Mouse (Mus musculus) liver, adult (tissue): ENCODE measurements at regions not wholly inside any gene's neighbourhood (a gene's known extent, or its start where the extent isn't known, plus 50 kb on each side); places are given as distances from the start of the nearest gene placed in this dataset.

Source experiments
- GATA4 ChIP-seq: IDR thresholded peaks from 2 replicates; pipeline ENCODE4 v1.6.1; 2014; ENCODE audit warnings: mild to moderate bottlenecking, low read length; ENCODE audit not compliant: insufficient replicate concordance

DNA sequence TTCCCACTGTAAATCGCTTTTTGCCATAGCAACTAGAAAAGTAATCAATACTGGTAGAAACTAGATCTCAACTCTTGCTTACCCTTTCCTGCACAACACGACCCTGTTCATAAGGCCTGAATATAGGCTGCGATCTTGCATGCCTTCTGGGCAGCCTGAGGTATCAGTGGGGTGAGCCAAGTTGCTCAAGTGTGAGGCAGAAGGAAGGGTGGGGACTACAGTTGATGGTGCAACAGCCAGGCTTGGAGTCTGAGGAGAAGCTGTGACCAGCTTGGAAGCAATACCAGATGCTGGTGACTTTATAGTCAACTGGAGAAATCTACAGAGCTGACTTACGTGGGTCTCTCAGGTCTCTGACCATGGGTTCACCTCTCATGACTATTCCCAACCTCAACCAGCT is 123.3 kb downstream of the Bcl2l11 start:
- TF ChIP-seq GATA4: no peak

DNA sequence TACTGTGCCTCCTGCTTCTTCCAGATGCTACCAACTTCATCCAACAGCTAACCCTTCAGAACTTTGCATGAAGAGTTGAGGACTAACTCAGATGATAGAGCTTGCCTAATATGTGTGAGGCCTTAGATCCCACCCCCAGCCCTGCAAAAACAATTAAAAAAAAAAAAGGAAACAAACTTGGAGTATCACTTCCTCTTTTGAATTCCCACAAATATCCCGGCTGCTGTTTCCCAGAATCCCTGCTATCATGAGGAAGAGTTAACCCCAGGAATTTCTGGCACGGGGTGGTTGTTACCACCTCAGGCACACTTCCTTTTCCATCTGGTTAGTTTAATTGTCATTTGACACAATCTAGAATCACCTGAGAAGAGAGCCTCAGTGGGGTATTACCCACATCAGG is 123.8 kb downstream of the Bcl2l11 start:
- TF ChIP-seq GATA4: no peak

DNA sequence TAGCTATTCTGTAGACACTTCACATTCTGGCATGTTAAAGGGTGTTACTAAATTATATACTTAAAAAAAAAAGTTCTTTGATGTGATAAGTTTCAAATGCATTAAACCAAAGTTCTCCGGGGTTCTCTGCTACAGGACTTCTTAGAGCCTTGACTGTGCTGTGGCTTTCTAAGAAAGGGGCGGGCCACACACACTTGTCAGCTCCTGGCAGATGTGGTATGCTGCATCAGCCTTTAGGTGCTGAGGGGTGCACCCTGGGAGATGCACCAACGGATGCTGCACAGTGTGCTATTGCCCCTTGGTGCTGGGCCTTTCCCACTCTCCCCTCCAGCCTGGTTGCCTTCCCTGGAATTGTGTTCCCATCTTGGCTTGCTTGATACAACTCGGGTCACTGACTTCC is 125.0 kb downstream of the Bcl2l11 start:
- TF ChIP-seq GATA4: no peak

DNA sequence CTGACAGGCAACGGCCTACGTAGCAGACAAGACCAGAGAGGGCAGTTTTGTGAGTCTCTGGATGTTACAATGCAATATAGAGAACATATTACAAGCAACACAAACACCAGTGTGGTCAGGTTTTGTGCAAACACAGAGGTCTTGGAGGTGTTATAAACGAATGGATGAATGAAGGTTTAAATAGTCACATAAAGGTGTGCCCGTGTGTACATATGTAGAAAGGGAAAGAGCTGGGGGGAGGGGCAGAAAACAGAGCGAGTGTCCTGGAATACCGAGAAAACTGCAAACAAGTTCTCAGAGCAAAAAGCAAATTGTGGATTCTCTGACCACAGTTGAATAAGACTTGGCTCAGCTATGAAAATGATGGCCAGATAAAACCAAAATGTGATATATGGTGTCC is 130.8 kb downstream of the Bcl2l11 start:
- TF ChIP-seq GATA4: no peak

DNA sequence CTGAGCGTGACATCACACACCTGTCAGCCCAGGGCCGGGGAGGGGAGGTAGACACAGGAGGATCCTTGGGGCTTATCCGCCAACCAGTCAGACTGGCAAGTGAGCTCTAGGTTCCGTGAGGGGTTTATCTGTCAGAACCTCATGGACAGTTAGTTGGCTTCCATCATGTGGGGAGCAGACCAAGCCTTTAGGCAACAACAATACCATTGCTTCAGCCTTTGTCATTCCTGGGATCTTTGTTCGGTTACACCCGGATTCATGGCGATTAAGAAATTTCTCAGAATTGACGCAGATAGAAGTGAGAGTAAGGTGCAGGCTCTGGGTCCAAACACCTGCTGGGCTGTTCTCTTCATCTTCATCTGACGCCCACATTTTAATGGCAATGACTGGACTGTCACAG is 131.4 kb downstream of the Bcl2l11 start:
- no peak for TF ChIP-seq GATA4

DNA sequence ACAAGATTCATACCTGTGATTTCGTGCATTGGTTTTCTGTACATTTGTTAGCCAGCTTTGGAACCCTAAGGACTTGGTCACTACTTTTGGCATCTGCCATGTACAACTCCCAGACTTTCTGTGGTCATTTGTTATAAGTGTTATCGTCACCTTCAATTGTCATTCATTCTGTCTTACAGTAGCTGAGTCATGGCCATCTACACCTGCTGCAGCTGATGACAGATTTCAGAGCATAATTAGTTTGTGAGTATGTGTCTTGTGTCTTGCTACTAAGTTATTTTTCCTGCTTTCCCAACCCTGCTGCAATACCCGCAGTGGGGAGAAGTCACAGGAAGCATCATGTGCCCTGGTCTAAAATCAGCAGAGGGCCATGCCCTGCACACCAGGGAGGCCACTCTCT is 138.0 kb downstream of the Bcl2l11 start:
- no peak for TF ChIP-seq GATA4

DNA sequence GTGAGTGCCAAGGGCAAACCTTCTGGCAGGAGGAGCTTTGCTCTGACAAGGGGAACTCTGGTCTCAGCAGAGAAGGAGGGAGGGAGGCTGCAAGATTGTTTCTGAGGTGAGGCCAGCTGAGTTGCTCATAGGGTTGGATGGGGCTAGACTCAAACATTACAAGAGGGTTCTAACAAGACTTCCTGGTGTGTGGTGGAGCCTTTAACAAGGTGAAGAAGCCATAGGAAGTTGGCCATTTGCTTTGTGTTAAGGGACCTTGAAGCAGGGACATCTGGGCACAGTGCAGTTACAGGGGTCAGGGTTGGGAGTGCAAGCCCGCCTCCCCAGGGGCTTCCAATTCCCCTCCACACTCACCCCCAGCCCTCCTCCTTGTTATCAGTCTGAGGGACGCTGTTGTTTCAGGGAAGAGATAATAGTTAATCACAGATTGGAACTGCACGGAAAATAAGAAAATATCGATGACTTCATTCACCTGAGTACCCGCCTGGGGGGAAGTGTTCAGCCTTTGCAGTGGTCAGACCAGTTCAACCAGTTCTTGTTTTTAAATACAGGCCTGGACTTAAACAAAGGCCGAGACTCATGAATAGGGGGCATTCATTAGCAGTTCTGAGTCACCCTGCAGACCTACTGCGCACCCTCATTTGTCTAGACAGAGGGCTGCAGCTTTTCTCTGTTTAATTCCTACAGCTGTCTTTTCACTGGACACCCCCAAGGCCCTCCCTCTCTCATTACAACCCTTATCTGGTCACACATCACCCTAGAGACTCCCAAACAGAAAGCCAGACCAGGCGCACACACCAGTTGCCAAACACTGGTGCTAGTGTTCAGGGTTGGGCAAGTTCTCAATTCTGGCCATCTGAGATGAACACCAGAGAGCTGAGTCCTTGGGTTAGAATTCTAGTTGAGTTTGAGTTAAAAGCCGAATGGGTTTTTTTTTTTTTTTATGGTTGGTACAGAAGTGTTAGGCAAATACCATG is 139.5 kb downstream of the Bcl2l11 start:
- no peak for TF ChIP-seq GATA4

DNA sequence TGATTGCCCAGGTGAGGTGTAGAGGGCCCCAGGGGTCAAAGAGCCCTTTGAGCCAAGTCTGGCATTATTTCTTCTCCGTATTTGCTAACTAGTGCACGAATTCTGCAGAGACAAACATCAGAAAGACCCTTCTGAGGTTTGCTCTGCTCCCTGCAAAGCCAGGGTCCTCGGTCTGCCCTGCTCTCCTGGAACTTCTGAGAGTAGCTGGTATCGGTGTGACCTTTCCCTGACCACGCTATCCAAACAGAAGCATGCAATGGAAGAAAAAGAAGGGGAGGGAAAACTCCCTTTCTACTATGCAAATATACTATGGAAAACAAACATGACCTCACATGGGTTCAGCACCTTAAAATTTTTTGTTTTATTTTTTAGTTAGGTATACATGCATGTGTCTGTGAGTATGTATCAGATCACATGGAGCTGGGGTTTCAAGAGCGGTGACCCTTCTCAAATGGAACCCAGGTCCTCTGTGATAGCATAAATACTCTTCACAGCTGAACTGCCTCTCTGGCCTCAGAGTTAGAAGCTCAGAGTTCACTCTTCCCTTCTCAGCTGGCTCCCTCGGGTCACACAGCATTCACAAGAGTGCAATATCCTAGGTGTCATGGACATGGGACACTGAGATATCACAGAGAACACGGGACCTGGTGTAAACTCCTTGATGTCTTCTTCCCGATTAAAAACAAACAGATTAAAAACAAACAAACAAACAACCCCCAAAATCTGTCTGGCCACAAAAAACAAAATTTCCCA is 144.7 kb downstream of the Bcl2l11 start:
- no peak for TF ChIP-seq GATA4

DNA sequence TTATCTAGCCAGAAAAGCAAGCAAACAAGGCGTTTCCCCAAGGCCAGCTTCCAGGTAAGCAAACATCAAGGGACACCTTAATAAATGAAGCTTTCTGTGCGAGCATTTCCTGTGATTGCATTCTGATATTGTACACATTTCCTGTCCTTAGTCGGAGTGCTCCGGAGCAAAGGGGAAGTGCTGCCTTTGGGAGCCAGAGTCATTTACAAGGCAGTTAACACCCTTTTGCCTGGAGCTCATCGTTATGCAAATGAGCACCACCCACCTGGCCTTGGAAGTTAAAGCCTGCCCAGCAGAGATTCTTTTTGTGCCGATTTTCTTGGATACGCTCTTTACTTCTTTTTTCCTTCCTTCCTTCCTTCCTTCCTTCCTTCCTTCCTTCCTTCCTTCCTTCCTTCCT is 147.0 kb downstream of the Bcl2l11 start:
- TF ChIP-seq GATA4: no peak

DNA sequence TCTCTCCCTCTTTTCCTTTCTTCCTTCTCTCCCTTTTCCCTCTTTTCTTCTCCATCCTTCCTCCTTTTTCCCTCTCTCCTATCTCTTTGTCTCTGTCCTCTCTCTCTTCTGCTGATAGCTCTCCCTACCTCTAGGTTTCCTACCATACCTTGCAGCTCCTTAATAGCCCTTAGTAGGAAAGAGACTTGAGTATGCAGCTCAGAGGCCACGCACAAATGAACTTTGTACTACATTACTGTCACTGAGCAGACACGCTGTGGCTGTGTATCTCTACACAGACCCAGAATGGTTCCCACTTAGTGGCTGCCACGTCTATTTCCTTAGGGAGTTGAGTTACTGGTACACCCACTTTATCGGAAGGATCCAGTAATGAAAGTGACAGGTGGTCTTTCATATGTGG is 147.5 kb downstream of the Bcl2l11 start:
- no peak for TF ChIP-seq GATA4

DNA sequence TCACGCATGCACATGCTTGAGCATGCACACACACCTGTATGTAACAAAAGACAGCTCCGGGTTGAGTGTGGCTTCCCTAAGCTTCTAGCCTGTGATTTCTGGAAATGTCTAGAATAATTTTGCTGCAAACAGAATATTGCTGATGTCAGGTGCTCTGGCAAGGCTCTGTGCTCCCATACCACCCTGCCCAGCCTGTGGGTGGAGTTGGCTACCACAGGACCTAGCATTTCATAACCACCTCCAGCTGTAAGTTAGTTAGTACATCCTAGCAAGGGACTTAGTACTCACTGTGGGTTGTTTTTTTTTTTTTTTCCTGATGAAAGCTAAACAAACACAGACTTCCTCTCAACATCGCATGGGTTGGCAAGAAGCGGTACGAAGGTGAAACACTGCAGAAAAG is 150.5 kb downstream of the Bcl2l11 start:
- no peak for TF ChIP-seq GATA4

DNA sequence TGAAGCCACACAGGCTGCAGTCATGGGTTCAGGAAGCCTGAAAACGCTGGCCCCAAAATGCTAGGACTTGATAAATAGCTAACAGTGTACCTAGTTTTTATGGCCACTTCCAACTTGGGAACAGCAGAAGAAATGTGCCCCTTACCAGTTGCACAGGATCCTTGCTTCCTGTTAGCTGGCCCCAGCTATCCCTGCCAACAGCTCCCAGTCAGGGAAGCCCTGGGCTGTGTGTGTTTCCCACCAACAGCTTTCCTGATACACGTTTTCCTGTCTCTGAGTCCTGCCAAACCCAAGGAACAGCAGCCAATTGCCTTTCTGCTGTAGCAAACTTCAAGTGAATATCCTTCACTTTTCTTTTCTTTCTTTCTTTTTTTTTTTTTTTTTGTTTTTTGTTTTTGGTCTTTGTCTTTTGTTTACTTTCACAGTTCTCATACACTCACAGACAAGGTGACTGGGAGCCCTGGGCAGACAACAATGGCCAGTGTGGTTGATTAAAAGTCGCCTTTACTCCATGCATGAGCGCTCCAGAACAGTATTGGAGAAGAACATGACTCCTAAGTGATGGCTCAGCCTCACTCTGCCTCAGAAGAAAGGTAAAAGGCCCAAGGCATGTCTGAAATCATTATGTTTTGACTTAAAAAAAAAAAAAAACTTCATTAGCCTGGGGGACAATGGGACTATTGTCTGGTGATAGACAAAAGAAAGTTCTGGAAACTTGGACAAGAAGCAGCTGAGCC is 151.7 kb downstream of the Bcl2l11 start:
- TF ChIP-seq GATA4: no peak; the same call in 1 of the 2 replicates

DNA sequence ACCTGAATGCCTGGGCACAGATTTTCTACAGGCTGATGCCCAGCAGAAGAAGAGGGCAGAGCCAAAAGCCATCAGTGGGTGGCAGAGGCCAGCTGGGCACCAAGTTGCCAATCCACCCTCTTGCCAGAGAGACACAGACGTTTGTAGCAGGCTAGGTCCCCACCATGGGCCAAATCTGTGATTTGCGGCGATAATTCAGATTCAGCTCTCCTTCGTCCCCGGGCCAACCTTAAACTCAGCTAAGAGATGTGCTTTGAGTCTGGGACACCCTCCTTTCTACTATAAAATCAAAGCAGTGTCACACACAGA is 152.2 kb downstream of the Bcl2l11 start:
- no peak for TF ChIP-seq GATA4

DNA sequence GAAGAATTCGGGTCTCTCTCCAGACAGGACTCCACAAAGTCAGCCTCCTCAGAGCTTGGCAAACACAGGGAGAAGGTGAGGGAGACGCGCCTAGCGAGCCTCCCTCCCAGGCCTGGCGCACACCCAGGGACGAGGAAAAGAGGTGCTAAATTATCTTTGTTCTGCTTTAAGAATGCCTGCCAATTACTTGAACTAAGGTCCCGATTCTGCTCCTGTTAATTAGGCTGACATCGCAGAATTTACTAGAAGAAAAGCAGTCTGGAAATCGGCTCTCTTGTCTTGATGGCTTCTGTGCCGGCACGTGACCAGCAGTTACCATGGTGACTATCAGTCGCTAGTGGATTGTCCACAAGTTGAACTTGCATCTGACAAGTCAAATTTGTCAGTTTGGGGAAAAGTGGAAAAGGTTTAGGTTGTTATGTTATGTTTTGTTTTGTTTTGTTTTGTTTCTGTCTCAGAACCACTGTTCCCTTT is 152.8 kb downstream of the Bcl2l11 start:
- peak; percentile 61; the same call in 1 of the 2 replicates for TF ChIP-seq GATA4

DNA sequence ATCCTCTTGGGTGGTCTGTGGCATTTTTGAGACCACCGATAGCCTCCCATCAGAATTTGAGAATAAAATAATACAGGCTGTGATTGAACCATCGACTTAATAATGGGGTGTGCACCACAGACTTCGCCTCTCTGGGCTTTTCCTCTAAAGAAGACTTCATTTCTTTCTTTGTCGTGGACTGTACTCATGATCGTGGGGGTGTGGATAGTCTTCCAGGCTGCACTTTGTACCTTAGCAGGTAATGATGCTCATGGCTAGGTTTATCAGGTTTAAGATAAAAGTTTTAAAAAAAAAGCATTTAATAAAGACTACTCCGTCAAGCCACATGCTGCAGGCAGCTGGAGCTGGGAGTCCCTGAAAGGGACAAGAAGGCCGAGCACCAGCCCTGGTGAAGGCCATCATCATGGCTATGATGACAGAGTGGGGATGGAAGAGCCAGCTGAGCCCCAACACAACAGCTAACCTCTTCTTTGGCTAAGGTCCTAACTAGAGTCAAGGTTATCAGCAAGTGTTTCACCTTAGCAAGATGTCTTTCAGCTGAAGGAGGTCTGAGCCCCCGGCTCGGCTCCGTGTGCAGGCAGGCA is 153.4 kb downstream of the Bcl2l11 start:
- no peak for TF ChIP-seq GATA4
